31 mouse cellular contexts compared by ENCODE assay signal in the genomic region with DNA sequence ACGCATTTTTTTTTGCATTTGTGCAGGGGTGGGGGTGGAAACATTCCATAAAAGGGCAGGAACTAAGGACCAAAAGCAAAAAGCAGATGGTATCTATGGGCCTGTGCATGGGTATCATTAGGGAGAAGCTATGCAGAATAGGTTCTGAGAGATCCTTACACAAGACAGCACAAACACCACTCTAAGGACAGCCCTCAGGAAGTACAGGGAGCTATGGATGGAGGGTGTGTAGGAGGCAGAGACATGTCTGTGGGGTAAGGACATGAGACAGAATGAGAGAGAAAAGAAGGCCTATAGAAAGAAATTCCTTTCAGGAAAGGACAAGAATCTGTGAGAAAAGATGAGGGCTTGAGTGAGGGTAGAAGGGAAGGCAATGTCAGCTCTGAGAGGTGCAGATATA. TPM values are rescaled to one million over a fixed set of nuclear protein-coding genes. Genes with fewer than 3 reads are reported as not detected.
"Had no signal": no experiment of that assay in that cellular context is flagged by ENCODE, and none has a peak within 500 bp of the region (broad histone marks: within the 10 kb centered on the region; RNA-seq: fewer than 3 reads in every experiment).

No protein-coding gene starts in this region.

- H3K9me3 ChIP-seq: embryonic facial prominence, embryonic 10.5 days; embryonic facial prominence, embryonic 12.5 days; embryonic facial prominence, embryonic 13.5 days; embryonic facial prominence, embryonic 15.5 days; forebrain, embryonic 10.5 days; forebrain, embryonic 12.5 days; forebrain, embryonic 13.5 days; forebrain, embryonic 15.5 days; heart, embryonic 10.5 days had no signal

- H3K4me3 ChIP-seq: embryonic facial prominence, embryonic 10.5 days; embryonic facial prominence, embryonic 12.5 days; embryonic facial prominence, embryonic 13.5 days; embryonic facial prominence, embryonic 15.5 days; erythroblast, embryonic 14.5 days; forebrain, embryonic 10.5 days; forebrain, embryonic 12.5 days; forebrain, embryonic 13.5 days; forebrain, embryonic 15.5 days; gastrocnemius, adult 2 months; heart, adult 2 months; heart, embryonic 10.5 days had no signal

- ATAC-seq: forebrain, embryonic 13.5 days; forebrain, embryonic 14.5 days; forebrain, embryonic 15.5 days; forebrain, embryonic 16.5 days; forebrain, postnatal 0 days had no signal

- H3K27me3 ChIP-seq: embryonic facial prominence, embryonic 12.5 days; embryonic facial prominence, embryonic 13.5 days; embryonic facial prominence, embryonic 15.5 days; forebrain, embryonic 12.5 days; forebrain, embryonic 13.5 days; forebrain, embryonic 15.5 days had no signal

- H3K27ac ChIP-seq: embryonic facial prominence, embryonic 10.5 days; embryonic facial prominence, embryonic 12.5 days; embryonic facial prominence, embryonic 13.5 days; embryonic facial prominence, embryonic 15.5 days; forebrain, embryonic 10.5 days; forebrain, embryonic 12.5 days; forebrain, embryonic 13.5 days; forebrain, embryonic 15.5 days; gastrocnemius, adult 2 months; heart, adult 2 months; heart, embryonic 10.5 days had no signal

- DNase-seq: cerebellum, adult 8-10 months; cerebellum, adult 9-10 months; cerebellum, adult 9-11 months; cerebellum, postnatal 10 days; cerebellum, postnatal 14 days; cerebellum, postnatal 25 days; cerebellum, postnatal 36 days; embryo, embryonic 11 days; forebrain, postnatal 0 days; gastrocnemius, adult 2 months; gastrocnemius, postnatal 10 days; gastrocnemius, postnatal 14 days; gastrocnemius, postnatal 25 days; gastrocnemius, postnatal 36 days; heart, adult 11 months; heart, adult 18-20 months; heart, adult 2 months had no signal

- H3K36me3 ChIP-seq: embryonic facial prominence, embryonic 10.5 days; embryonic facial prominence, embryonic 12.5 days; embryonic facial prominence, embryonic 13.5 days; embryonic facial prominence, embryonic 15.5 days; forebrain, embryonic 10.5 days; forebrain, embryonic 12.5 days; forebrain, embryonic 15.5 days; heart, embryonic 10.5 days had no signal

- H3K4me1 ChIP-seq: embryonic facial prominence, embryonic 10.5 days; embryonic facial prominence, embryonic 12.5 days; embryonic facial prominence, embryonic 15.5 days; forebrain, embryonic 10.5 days; forebrain, embryonic 12.5 days; forebrain, embryonic 13.5 days; forebrain, embryonic 15.5 days; heart, embryonic 10.5 days had no signal

- H3K4me2 ChIP-seq: embryonic facial prominence, embryonic 12.5 days; embryonic facial prominence, embryonic 13.5 days; embryonic facial prominence, embryonic 15.5 days; forebrain, embryonic 12.5 days; forebrain, embryonic 13.5 days; forebrain, embryonic 15.5 days had no signal

- H3K9ac ChIP-seq: embryonic facial prominence, embryonic 12.5 days; embryonic facial prominence, embryonic 13.5 days; embryonic facial prominence, embryonic 15.5 days; forebrain, embryonic 12.5 days; forebrain, embryonic 13.5 days; forebrain, embryonic 15.5 days; forebrain, postnatal 0 days had no signal

RNA-seq across cellular contexts. Expression of a gene that starts 47.2 kb away (rescaled TPM):
- polyA plus RNA-seq: embryonic facial prominence, embryonic 10.5 days; embryonic facial prominence, embryonic 11.5 days; embryonic facial prominence, embryonic 13.5 days; erythroblast, embryonic 14.5 days; forebrain, embryonic 10.5 days; forebrain, embryonic 11.5 days; forebrain, embryonic 12.5 days; forebrain, embryonic 13.5 days; heart, adult 2 months; heart, embryonic 10.5 days had no signal
